Mouse (Mus musculus) gonadal fat pad, adult 2 months (tissue): ENCODE measurements at regions not wholly inside any gene's neighbourhood (a gene's known extent, or its start where the extent isn't known, plus 50 kb on each side); places are given as distances from the start of the nearest gene placed in this dataset.
"Not testable (repeated sequence)": the region's sequence is repeated elsewhere in the genome, so short reads cannot be mapped to it uniquely, and the experiment has no call there.

Experiments
- DNase-seq: peaks from one replicate; pipeline ENCODE4 v3.0.0-alpha.2; 2012; ENCODE audit warnings: low read depth

DNA sequence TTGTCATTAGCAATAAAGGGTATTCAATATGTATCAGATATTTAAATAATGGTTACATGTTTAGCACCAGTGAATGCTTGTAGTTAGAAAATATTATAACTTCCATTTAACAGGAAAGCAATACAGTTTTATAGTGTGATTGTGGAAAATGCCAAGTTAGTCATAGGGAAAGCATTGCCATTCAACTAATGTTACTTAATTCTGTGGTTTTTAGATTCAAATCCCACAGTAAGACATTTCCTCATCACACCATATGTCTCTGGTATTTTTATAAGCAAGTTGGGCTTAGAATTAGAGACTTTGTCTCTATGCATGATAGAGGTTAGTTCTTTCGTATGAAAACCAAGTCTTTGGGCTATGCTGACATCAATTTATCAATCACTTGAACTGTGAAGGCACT lies 133.0 kb downstream of the Prr30 start:
- no peak for DNase-seq

- no peak for DNase-seq
These were observed 143.3 kb downstream of the Prr30 start for GRCm38 (mm10) chr14:101056874-101057273.

DNA sequence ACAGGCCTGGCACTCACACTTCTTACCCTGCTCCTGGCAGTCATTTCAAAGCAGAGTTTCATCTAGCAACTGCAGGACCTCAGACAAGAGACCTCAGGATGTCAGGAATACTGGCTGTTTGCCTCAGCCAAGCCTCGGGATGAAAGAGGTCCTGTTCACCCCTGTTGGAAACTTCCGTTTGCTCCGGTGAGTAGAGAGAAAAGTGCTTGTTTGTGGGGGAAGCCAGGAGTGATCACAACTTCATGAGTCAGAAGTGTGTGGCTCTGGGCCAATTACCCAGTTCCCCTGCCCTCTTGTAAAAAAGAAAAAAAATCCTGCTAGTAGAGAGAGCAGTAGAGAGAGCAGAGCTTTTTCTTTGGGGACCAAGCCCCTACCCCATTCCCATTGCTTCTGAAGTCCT lies 144.2 kb downstream of the Prr30 start:
- DNase-seq: no peak

GRCm38 (mm10) chr14:101054786-101055185 lies 145.3 kb downstream of the Prr30 start:
- no peak for DNase-seq

DNA sequence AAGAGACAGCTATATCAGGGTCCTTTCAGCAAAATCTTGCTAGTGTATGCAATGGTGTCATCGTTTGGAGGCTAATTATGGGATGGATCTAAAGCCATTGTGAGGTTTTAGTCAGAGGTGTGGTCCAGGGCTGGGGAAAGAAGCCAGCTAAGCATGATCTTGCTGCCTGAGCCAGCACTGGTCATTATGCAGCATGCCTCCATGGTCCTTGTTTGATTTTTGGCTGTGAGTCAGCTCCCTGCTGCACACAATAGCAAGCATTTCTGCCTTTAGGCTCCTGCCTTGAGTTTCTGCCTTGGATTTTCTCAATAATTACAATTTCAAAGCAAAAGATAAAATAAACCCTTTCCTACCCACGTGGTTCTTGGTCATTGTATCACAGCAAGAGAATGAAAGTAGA lies 147.4 kb downstream of the Prr30 start:
- no peak for DNase-seq

DNA sequence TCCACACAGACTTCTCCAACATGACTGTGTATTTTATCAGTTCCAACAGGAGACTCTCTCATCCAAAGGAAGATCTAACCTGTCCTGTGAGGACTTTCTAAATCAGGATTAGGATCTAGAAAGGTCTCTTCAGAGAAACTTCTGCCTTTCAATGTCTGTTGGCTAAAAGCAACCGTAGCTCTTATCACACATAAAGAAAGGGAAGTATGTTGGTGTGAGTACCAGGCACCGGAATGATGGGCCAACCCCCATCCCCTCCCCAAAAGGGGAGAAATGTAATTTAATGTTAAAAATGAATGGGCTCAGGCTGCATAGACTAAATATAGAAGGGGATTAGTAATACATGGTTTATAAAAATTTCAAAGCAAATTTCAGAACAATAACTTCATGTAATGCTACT lies 149.9 kb downstream of the Prr30 start:
- no peak for DNase-seq

DNA sequence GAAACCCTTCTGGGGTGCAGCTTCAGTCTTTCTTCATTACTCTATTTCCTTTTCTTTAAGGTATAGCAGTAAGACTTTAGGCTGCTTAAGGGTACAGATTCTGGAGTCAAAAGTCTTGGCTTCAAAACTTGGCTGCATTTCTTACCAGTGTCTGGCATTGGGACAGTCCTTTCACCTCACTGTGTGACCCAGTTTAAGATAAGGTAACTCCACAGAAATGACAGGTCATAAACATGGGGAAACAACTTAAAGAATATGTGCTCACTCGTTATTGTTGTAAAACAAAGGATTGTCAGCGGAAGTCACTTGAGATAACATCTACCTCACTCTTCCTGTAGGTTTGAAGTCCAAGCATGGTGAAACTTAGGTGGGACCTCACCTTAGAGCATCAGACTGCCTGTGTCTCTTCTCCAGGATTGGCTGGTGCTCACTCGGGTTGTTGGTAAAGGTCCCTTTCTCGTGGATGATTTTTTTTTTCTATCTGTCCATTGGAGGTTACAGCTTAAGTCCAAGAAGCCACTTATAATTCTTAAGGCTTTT lies 150.4 kb downstream of the Prr30 start:
- no peak for DNase-seq

DNA sequence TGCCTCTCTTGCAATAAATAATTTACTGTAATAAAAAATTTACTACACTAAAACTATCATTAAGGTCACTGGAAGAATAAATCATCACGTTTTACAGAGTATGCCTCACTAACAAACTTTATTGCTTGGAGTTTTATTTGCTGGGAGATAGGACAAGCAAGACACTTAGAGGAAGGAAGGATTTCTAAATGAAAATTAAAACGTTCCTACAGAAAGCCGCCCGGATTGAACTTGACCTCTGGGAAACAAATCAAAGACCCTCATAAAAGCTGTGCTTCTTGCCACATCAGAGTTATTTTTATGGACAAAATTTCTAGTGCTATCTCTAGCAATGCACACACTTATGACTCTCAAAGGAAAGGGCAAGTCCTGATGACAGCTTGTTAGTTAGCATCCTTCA lies 156.6 kb downstream of the Prr30 start:
- DNase-seq: no peak

GRCm38 (mm10) chr14:101001070-101001469 lies 199.1 kb downstream of the Prr30 start:
- DNase-seq: no peak

- DNase-seq: no peak
These were observed 219.4 kb downstream of the Prr30 start for GRCm38 (mm10) chr14:100980754-100981153.

- no peak for DNase-seq
These were observed 221.6 kb downstream of the Prr30 start for GRCm38 (mm10) chr14:100978515-100978914.

- DNase-seq: peak; percentile 14
These were observed 229.2 kb downstream of the Prr30 start for GRCm38 (mm10) chr14:100970970-100971369.

DNA sequence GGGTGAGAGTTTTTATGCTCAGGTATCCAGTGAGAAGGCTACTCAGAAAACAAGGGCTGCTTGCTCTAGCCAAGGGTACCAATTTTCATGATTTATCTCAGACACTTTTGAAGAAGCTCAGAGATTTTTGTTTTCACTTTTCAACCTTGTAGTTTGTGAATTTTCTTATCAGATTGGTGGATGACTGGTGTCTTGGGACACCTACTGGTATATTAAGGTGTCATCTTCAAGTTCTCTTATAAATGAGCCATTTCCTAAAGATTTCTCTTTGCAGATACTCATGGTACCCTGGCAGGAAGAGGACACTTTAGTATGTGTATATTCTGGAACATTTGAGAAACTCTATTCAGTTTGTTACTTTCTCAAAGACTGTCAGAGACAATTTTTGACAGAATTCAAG lies 239.9 kb downstream of the Prr30 start:
- DNase-seq: no peak

- DNase-seq: no peak
These were observed 244.2 kb downstream of the Prr30 start for GRCm38 (mm10) chr14:100955806-100956436.

GRCm38 (mm10) chr14:100950681-100951119 lies 249.4 kb downstream of the Prr30 start:
- DNase-seq: no peak

DNA sequence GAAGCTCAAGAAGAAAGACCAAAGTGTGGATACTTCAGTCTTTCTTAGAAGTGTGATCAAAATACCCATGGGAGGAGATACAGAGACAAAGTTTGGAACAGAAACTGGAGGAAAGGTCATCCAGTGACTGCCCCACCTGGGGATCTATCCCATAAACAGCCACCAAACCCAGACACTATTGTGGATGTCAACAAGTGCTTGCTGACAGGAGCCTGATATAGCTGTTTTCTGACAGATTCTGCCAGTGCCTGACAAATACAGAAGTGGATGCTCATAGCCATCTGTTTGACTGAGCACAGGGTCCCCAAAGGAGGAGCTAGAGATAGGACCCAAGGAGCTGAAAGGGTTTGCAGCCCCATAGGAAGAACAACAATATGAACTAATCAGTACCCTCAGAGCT lies 252.5 kb downstream of the Prr30 start:
- DNase-seq: not testable (repeated sequence)

DNA sequence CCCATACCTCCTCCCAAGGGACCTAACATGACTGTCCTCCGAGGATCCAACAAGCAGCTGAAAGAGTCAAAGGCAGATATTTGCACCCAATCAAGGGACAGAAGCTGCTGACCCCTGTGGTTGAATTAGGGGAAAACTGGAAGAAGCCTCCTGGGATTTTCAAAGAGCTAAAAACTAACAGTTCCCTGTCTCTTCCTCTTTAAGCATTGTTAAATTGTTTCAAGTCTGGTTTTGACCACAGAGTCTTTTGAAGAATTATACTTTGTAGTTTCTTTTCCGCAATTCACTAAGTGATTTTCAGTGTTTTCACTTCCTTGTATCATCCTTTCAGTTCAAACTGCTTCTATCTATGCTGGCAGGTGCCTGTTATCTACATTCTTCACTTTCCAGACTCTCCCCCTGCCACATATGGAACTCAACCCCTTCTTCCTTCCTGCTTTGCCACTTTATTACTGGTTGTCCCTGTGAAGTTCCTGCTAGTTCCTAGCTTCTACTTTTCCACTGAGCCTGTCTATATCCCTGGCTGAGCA lies 262.7 kb downstream of the Prr30 start:
- DNase-seq: no peak

DNA sequence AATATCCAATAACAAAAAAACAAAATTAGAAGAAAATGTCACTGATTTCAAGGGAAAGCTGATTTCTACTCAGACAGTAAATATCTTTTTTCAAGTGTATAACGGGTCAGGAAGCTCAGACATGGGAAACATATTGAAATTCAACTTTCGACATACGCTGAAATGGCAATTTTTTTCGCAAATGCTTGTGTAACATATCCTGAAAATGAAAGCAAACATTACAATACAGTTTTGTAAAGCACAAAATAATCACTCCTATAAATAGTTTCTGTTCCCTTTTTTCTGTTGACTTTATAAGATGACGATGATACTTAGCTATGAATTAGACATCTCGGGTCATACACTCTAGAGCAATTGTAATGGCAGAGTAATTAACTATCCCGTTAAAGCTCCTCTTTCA lies 265.6 kb downstream of the Prr30 start:
- DNase-seq: no peak

DNA sequence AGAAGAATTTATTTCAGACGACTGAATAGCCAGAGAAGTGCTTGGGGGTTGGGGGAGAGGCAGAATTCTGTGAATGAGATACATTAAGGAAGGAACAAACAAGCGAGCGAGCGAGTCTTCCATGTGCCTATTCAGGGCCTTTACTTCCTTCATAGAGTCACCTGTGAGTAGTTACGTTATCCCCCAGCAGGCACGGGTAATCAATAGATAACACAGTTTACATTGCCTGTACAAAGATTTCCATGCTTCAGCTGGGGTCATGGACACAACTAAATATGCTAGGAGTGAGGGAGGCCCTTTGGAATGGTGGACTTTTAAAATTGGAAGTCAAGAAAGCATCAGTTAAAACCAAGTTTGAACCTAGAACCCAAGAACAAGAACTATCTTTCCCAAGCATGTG lies 275.2 kb downstream of the Prr30 start:
- DNase-seq: no peak

GRCm38 (mm10) chr14:100900221-100900620 lies 299.9 kb downstream of the Prr30 start:
- no peak for DNase-seq

- no peak for DNase-seq
These were observed 301.1 kb downstream of the Prr30 start for GRCm38 (mm10) chr14:100899074-100899473.

DNA sequence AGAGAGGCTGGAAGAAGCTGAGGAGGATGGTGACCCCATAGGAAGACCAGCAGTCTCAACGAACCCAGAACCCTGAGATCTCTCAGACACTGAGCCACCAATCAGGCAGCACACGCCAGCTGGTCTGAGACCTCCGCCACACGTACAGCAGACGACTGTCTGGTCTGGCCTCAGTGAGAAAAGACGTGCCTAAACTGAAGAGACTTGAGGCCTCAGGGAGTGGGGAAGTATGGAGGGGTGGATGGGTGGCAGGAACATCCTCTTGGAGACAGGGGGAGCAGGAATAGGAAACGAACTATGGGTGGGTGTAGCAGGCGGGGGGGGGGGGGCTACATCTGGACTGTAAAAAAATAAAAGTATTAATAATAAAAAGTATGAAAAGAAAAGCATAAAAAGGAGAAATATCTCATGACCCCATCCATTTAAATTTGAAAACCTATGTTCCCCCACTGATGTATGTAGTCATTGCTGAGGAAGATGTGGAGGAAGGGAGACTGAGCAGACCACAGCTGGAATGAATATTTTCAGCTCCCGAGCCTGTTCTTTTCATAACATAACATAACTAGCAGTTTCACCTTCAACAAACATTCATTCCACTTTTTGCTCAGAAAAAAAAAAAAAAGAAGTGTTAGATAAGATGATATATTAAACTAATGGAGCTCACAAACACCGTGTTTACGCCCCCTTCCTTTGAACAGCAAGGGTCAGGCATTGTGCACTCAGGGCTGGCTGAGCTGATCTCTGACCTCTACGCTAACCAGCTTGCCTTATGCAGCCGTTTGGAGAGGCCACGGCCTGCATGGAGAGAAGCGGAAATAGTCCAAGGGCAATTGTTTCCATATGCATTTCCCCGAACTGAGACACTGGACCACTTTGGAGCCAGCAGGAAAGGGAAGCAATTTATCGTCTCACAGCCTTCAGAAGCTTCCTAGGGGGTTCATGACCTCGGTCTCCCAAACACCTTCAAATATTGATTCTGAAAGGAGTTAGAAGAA lies 310.7 kb downstream of the Prr30 start:
- no peak for DNase-seq

DNA sequence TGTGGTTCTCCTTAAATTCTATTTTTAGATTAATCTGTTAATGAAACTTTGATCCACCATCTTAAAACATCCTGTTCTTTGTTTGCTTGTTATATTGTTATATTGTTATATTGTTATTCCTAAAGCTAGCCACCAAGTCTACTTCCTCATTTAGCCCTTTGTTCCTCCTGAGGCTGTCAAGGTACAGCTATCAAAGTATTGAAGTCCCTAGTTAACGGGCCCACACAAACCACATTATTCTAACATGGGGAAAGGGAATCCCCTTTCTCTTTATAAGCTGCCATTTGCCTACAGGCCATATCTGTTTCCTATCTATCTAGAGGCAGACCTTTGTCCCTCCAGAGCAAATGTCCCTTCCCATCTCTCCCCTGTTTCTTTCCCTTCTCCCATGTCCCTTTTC lies 317.0 kb downstream of the Prr30 start:
- no peak for DNase-seq
